Mouse (Mus musculus): ENCODE measurements at regions not wholly inside any gene's neighbourhood (a gene's known extent, or its start where the extent isn't known, plus 50 kb on each side); places are given as distances from the start of the nearest gene placed in this dataset.

GRCm38 (mm10) chr9:33001165-33001949 lies 365.3 kb downstream of the Ets1 start:
- no peak for ATAC-seq (ENCODE audit: insufficient number of reproducible peaks, low FRiP score, low TSS enrichment)

- ATAC-seq (ENCODE audit: insufficient number of reproducible peaks, low FRiP score, low TSS enrichment): no peak
These were observed 367.9 kb downstream of the Ets1 start for GRCm38 (mm10) chr9:33003880-33004279.

- ATAC-seq (ENCODE audit: insufficient number of reproducible peaks, low FRiP score, low TSS enrichment): no peak
These were observed 368.5 kb downstream of the Ets1 start for GRCm38 (mm10) chr9:33004536-33004935.

- no peak for ATAC-seq (ENCODE audit: insufficient number of reproducible peaks, low FRiP score, low TSS enrichment)
These were observed 371.5 kb downstream of the Ets1 start for GRCm38 (mm10) chr9:33007456-33008063.

- ATAC-seq (ENCODE audit: insufficient number of reproducible peaks, low FRiP score, low TSS enrichment): no peak
These were observed 375.2 kb downstream of the Ets1 start for GRCm38 (mm10) chr9:33011241-33011640.

GRCm38 (mm10) chr9:33035401-33035800 lies 399.4 kb downstream of the Ets1 start:
- ATAC-seq (ENCODE audit: insufficient number of reproducible peaks, low FRiP score, low TSS enrichment): no peak

- ATAC-seq (ENCODE audit: insufficient number of reproducible peaks, low FRiP score, low TSS enrichment): no peak
These were observed 403.3 kb downstream of the Ets1 start for GRCm38 (mm10) chr9:33039221-33039790.

GRCm38 (mm10) chr9:33050789-33051188 lies 414.8 kb downstream of the Ets1 start:
- no peak for ATAC-seq (ENCODE audit: insufficient number of reproducible peaks, low FRiP score, low TSS enrichment)

- no peak for ATAC-seq (ENCODE audit: insufficient number of reproducible peaks, low FRiP score, low TSS enrichment)
These were observed 424.7 kb downstream of the Ets1 start for GRCm38 (mm10) chr9:33060636-33061264.

GRCm38 (mm10) chr9:33062476-33062875 lies 426.5 kb downstream of the Ets1 start:
- no peak for ATAC-seq (ENCODE audit: insufficient number of reproducible peaks, low FRiP score, low TSS enrichment)

GRCm38 (mm10) chr9:33065331-33065730 lies 429.3 kb downstream of the Ets1 start:
- no peak for ATAC-seq (ENCODE audit: insufficient number of reproducible peaks, low FRiP score, low TSS enrichment)

- no peak for ATAC-seq (ENCODE audit: insufficient number of reproducible peaks, low FRiP score, low TSS enrichment)
These were observed 431.5 kb downstream of the Ets1 start for GRCm38 (mm10) chr9:33067521-33067920.

- no peak for ATAC-seq (ENCODE audit: insufficient number of reproducible peaks, low FRiP score, low TSS enrichment)
These were observed 434.1 kb downstream of the Ets1 start for GRCm38 (mm10) chr9:33070116-33070515.

- ATAC-seq (ENCODE audit: insufficient number of reproducible peaks, low FRiP score, low TSS enrichment): no peak
These were observed 444.2 kb downstream of the Ets1 start for GRCm38 (mm10) chr9:33080271-33080670.

- ATAC-seq (ENCODE audit: insufficient number of reproducible peaks, low FRiP score, low TSS enrichment): no peak
These were observed 444.8 kb downstream of the Ets1 start for GRCm38 (mm10) chr9:33080774-33081173.

- no peak for ATAC-seq (ENCODE audit: insufficient number of reproducible peaks, low FRiP score, low TSS enrichment)
These were observed 454.0 kb downstream of the Ets1 start for GRCm38 (mm10) chr9:33089977-33090376.

GRCm38 (mm10) chr9:33091664-33092063 lies 455.6 kb downstream of the Ets1 start:
- no peak for ATAC-seq (ENCODE audit: insufficient number of reproducible peaks, low FRiP score, low TSS enrichment)

GRCm38 (mm10) chr9:33095654-33096053 lies 459.6 kb downstream of the Ets1 start:
- ATAC-seq (ENCODE audit: insufficient number of reproducible peaks, low FRiP score, low TSS enrichment): no peak

GRCm38 (mm10) chr9:33101206-33101605 lies 465.2 kb downstream of the Ets1 start:
- no peak for ATAC-seq (ENCODE audit: insufficient number of reproducible peaks, low FRiP score, low TSS enrichment)

GRCm38 (mm10) chr9:33104623-33105074 lies 468.6 kb downstream of the Ets1 start:
- no peak for ATAC-seq (ENCODE audit: insufficient number of reproducible peaks, low FRiP score, low TSS enrichment)

- ATAC-seq (ENCODE audit: insufficient number of reproducible peaks, low FRiP score, low TSS enrichment): no peak
These were observed 487.8 kb downstream of the Ets1 start for GRCm38 (mm10) chr9:33123841-33124240.
